Mouse (Mus musculus) heart, postnatal 25 days (tissue): ENCODE results near the gene Abr. TPM values are rescaled to one million over a fixed set of nuclear protein-coding genes. Genes with fewer than 3 reads are reported as not detected.
A peak's percentile ranks its signal among the peaks of the same experiment; 100 is the strongest.

Source experiments
- DNase-seq: peaks from one replicate; pipeline ENCODE4 v3.0.0; 2022; ENCODE audit warnings: low spot score
- intact Hi-C: fragments of 180-260 bp; cut with DNase I; formaldehyde crosslinking; loops from one replicate; pipeline ENCODE4 v1.15.1; 2025
- total RNA-seq, 2 experiments: library from RNA; stranded (reverse); gene quantifications; 2 replicates each; pipeline ENCODE4 v1.2.3; 2021

Gene Abr
- total RNA-seq, 2 experiments from 2014 or later, result 26.2 to 29.5 TPM

- DNase-seq, result no peak
- intact Hi-C loops, result no loop called here
Measured at GRCm38 (mm10) chr11:76624881-76625280, 2.8 kb upstream of the Abr start.

GRCm38 (mm10) chr11:76624071-76624470 lies 2.0 kb upstream of the Abr start:
- DNase-seq, result no peak
- intact Hi-C loops, result no loop called here

GRCm38 (mm10) chr11:76623206-76623961 lies 1.3 kb upstream of the Abr start:
- peak; percentile 16 for DNase-seq
- intact Hi-C loops, result no loop called here

GRCm38 (mm10) chr11:76622566-76623205 lies 572 bp upstream of the Abr start:
- DNase-seq, result no peak
- intact Hi-C loops, result no loop called here

GRCm38 (mm10) chr11:76618134-76618533 lies 4.0 kb downstream of the Abr start:
- intact Hi-C loops, result no loop called here
- DNase-seq, result no peak

GRCm38 (mm10) chr11:76614246-76614645 lies 7.9 kb downstream of the Abr start:
- intact Hi-C loops, result no loop called here
- DNase-seq, result no peak

GRCm38 (mm10) chr11:76612638-76613104 lies 9.4 kb downstream of the Abr start:
- intact Hi-C loops, result no loop called here
- no peak for DNase-seq

- no peak for DNase-seq
- intact Hi-C loops, result no loop called here
Measured at GRCm38 (mm10) chr11:76610948-76611347, 11.2 kb downstream of the Abr start.

GRCm38 (mm10) chr11:76606521-76606920 lies 15.6 kb downstream of the Abr start:
- intact Hi-C loops, result no loop called here
- DNase-seq, result no peak

GRCm38 (mm10) chr11:76599219-76599618 lies 22.9 kb downstream of the Abr start:
- intact Hi-C loops, result no loop called here
- no peak for DNase-seq

- intact Hi-C loops, result no loop called here
- no peak for DNase-seq
Measured at GRCm38 (mm10) chr11:76598757-76599156, 23.4 kb downstream of the Abr start.

- DNase-seq, result no peak
- intact Hi-C loops, result no loop called here
Measured at GRCm38 (mm10) chr11:76593620-76594326, 28.3 kb downstream of the Abr start.

GRCm38 (mm10) chr11:76589746-76590145 lies 32.4 kb downstream of the Abr start:
- intact Hi-C loops, result no loop called here

GRCm38 (mm10) chr11:76588632-76589485 lies 33.3 kb downstream of the Abr start:
- no peak for DNase-seq
- intact Hi-C loops, result no loop called here

More at GRCm38 (mm10) chr11:76589746-76590145, 32.4 kb downstream of the Abr start:
- DNase-seq, result no peak

GRCm38 (mm10) chr11:76588032-76588431 lies 34.1 kb downstream of the Abr start:
- no peak for DNase-seq
- intact Hi-C loops, result no loop called here

- intact Hi-C loops, result no loop called here
- DNase-seq, result no peak
Measured at GRCm38 (mm10) chr11:76587333-76587732, 34.8 kb downstream of the Abr start.

- DNase-seq, result no peak
- intact Hi-C loops, result no loop called here
Measured at GRCm38 (mm10) chr11:76586119-76586518, 36.0 kb downstream of the Abr start.

- intact Hi-C loops, result loop anchor here (1.0 to 2.0 kb wide), 3 partner anchors 36 to 71 kb away; no protein-coding TSS in a partner anchor
- peak; percentile 58 for DNase-seq
Measured at GRCm38 (mm10) chr11:76577588-76578257, 44.4 kb downstream of the Abr start.

- DNase-seq, result no peak
- intact Hi-C loops, result no loop called here
Measured at GRCm38 (mm10) chr11:76572820-76573385, 49.2 kb downstream of the Abr start.
